Mouse (Mus musculus) left cerebral cortex, adult 6 months (tissue): Measurements from ENCODE around the gene Npc1l1. TPM values are rescaled to one million over a fixed set of nuclear protein-coding genes. Genes with fewer than 3 reads are reported as not detected.

Source experiments
- long read RNA-seq, 2 experiments: library from polyadenylated mRNA; unstranded; transcript quantifications; one replicate each; pipeline ENCODE4 v2.0.0; 2019 to 2020
- polyA plus RNA-seq: library from polyadenylated mRNA; unstranded; fragments of <200 nt; fragmentation: Nextera tagmentation; gene quantifications from 2 replicates; pipeline ENCODE4 v1.2.3, GENCODE M21; 2021

Npc1l1 gene
- polyA plus RNA-seq: 0.41 and 0.50 TPM in 2 replicates
- long read RNA-seq, experiment 1, partial matches to known transcripts: 1 of 6 reads
- long read RNA-seq, experiment 1, other reads (novel, unspliced or antisense): 5 of 6 reads
- long read RNA-seq, experiment 2, partial matches to known transcripts: 1 of 1 reads
- long read RNA-seq, experiment 2, other reads (novel, unspliced or antisense): 0 of 1 reads

DNA sequence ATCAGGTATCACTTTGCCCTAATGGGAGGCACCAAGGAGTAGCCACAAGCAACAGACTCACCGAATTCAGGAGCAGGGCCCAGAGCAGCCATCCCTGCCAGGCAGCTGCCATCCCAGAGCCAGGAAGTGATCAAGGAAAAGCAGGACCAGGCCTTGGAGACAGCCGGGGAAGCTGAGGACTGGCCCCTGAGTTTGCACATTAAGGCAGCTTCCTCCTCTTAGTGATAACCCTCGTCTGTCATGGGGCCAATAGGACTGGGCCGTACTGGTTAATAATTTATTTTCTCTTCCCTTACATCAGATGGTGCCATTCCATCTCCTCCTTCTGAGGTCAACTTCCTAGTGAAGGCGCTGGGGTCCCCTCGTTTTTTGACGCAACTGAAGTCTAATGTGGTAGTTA, at the start of gene Npc1l1:
Gene Npc1l1 (minus strand): TSS at position 132 of the 400 bp plus-strand sequence.

DNA sequence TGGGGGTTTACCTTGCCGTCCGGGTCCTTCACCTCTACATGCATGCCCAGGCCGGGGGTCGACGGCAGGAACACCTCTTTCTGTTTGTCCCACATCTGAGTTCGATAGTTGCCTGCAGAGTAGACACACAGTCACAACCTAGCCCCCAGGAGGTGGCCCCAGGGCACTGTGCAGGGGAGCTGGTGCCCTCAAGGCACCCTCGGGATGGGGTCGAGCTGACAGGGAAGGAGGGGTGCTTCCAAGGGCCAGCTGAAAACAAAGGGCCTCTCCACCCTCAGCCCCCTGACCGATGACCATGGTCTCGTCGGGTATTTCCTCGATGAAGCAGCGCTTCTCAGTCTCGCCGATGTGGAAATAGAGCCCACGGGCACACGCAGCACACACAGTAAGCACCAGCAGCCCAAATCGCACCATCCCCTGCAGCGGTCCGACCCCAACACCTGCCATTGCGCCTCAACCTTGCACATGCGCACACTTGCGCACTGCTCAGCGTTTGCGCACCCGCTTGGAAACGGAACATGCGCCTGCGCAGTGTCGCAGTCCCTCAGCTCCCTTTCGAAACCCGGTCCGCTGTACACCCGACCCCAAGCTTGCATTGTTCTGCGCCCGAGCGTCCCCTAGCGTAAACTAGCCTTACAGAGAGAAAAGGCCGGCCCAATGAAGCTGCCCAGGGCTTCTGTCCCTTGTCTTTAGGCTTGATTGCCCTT, 44.6 kb upstream of the Npc1l1 start, which contains the start of gene Tmed4:
Gene Tmed4 (minus strand): TSS at position 484 of the 707 bp plus-strand sequence.

DNA sequence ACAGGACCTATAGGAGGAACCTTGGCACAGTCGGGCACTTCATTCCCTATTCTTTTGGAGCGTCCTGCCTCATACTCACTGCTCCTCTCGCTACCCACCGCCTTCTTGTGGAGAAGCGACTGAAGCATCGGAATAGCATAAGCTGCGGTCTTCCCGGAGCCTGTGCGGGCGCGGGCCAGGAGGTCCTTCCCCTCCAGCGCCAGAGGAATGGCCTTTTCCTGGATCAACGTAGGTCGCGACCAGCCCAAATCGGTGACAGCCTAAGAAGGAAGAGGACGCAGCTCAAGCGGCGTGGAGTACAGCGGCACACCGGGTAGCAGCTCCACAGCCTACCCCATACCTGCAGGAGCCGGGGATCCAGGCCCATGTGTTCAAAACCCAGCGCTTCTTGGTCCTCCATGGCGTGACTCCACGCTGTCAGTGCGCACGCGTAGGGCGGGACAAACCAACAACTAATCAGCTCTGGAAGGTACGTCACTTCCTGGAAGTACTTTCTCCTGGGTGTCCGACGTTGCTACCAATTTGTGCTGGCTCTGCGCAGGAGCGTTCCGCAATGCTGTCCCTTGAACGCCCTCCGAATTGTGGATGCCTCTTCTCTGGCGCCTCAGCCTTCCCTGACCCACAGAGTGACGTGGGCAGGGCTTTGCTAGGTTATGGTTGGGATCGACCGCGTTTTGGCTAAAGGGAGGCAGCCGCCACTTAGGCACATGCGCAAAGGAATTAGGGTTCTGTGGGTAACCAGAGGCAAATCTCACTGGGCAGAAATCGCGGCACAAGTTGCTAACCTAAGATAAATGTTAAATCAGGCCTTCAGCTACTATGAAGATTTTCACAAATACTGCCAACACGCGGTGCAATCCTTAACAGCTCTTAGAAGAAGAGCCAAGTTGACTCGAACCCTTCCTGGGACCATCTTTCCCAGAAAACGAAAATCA, 37.6 kb upstream of the Npc1l1 start, which contains the start of gene Ddx56:
Gene Ddx56 (minus strand): TSS at position 453 of the 935 bp plus-strand sequence.

DNA sequence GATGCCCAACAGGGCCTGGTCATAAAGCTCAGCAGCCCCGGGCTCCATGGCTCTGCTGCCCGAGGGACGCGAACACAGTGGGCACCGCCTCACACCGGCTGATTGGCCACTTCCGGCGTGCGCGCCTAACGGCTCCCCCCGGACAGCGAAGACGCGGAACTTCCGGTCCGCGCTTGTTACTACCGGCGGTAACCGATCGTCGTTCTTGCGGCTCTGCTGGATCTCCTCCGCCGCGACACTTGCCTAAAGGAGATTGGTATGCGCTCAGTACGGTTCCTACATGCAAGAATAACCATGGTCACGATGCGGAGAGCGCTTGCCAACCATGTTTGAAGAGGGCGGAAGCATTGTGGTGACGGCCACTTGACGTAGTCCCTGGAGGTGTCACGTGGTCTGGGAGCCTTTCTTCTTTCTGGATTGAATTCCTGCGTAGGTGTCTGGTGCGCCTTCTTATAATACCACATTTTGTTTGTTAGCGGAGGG, 29.8 kb downstream of the Npc1l1 start, which contains the start of gene Nudcd3:
Gene Nudcd3 (minus strand): TSS at position 329 of the 483 bp plus-strand sequence.

DNA sequence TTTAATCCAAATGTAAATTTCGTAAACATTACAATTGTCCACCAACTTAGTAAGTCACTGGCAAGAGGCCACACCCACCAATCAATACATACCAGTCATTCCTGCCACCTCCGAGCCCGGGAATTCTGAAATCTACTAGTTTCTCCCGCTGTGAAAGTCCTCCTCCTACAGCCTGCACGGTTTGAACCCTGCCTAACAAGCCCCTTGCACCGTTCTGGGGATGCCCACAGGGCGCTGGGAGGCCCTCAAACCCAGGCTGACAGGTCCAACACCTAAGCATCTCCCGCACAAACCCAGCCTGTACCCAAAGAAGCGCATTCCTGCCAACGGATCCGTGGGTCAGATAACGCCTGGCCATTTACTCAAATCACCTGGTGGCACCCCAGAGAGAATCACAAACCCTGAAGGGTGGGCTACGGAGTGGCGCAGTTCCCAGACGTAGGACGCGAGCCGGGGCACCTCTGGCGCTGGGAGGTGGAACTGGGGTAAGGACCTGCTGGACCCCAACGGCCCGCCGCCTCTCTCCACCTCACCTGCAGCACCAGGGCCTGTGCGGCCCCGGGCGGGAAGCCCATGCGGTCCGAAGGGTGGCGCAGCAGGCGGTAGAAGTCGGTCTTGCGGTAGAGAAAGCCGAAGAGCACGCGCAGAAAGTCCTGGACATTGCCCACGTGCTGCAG, 30.4 kb downstream of the Npc1l1 start, which contains the start of gene A730071L15Rik:
Gene A730071L15Rik (plus strand): TSS at position 620 of the 677 bp plus-strand sequence.

Other genes starting within 250 kb of the Npc1l1 start
- gene Camk2b, start 163.8 kb downstream of the Npc1l1 start, polyA plus RNA-seq: 179 and 286 TPM in 2 replicates
- 0.64 and 0.93 TPM in 2 replicates for gene A730071L15Rik, start 30.1 kb downstream of the Npc1l1 start, polyA plus RNA-seq
- gene Nudcd3, start 29.7 kb downstream of the Npc1l1 start, polyA plus RNA-seq: 60.9 and 65.7 TPM in 2 replicates
- gene Ddx56, start 37.6 kb upstream of the Npc1l1 start, polyA plus RNA-seq: 43.0 and 50.6 TPM in 2 replicates
- gene Tmed4, start 44.7 kb upstream of the Npc1l1 start, polyA plus RNA-seq: 75.0 and 95.1 TPM in 2 replicates
- 105 and 130 TPM in 2 replicates for gene Ogdh, start 61.5 kb upstream of the Npc1l1 start, polyA plus RNA-seq
- 37.3 and 49.4 TPM in 2 replicates for gene Zmiz2, start 158.9 kb upstream of the Npc1l1 start, polyA plus RNA-seq
- gene Ppia, start 185.3 kb upstream of the Npc1l1 start, polyA plus RNA-seq: 7,677 and 8,160 TPM in 2 replicates
- gene H2afv, start 214.3 kb upstream of the Npc1l1 start, polyA plus RNA-seq: 161 and 199 TPM in 2 replicates
- 29.0 and 47.7 TPM in 2 replicates for gene Purb, start 245.8 kb upstream of the Npc1l1 start, polyA plus RNA-seq